In the genomic region with DNA sequence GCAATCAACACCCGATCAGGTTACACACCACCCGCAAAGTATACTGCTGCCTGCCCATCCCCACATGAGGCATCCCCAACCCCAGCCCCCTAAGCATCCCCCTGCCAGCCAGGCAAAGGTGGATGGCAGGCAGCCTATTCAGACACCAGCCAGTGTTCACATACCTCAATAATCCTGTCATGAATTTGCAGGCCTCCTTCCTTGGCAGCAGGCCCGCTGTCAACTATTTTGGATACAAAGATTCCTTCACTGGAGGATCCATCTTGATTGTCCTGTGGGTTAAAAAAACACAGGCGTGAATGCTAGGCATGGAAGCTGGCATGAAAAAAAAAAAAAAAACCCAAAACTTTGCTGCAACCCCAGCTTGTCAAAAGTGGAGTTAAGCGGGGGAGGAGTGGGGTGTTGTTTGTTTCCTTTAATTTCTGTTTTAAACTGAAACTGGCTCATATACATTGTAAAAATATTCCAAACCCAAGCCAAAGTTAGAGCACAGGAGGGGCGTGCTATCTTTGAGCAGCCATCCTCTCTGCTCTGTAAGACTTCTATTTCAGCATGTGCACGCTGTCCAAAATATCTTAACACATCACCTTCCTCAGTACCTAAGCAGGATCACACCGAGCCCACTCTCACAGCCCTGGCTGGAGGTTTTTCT, we compare ENCODE assay signal across 9 mouse cellular contexts. TPM values are rescaled to one million over a fixed set of nuclear protein-coding genes. Genes with fewer than 3 reads are reported as not detected.
A peak's percentile ranks its signal among the peaks of the same experiment; 100 is the strongest.
DNase-seq lines count a peak whose midpoint lies in the region; ATAC-seq and TF ChIP-seq lines count a peak whose summit lies in the region.
"Had no signal": no experiment of that assay in that cellular context is flagged by ENCODE, and none has a peak within 500 bp of the region (broad histone marks: within the 10 kb centered on the region; RNA-seq: fewer than 3 reads in every experiment).

No protein-coding gene starts in this region.

- no peak overlapping the region for H3K9ac ChIP-seq in forebrain, embryonic 11.5 days (ENCODE audit: low read length)
- H3K9ac ChIP-seq in midbrain, embryonic 16.5 days (ENCODE audit: low read depth, low read length): no peak overlapping the region
- H3K9ac ChIP-seq in kidney, embryonic 16.5 days (replicated peaks; ENCODE audit: low read length): no peak overlapping the region

- H3K36me3 ChIP-seq in forebrain, embryonic 11.5 days (ENCODE audit: control insufficient read depth, insufficient read depth, low read length): no peaks in the 10 kb centered on the region
- H3K36me3 ChIP-seq in forebrain, embryonic 10.5 days (replicated peaks): no peaks in the 10 kb centered on the region
- H3K36me3 ChIP-seq in midbrain, embryonic 16.5 days (ENCODE audit: control insufficient read depth, insufficient read depth, low read length): no peaks in the 10 kb centered on the region
- no peaks in the 10 kb centered on the region for H3K36me3 ChIP-seq in kidney, embryonic 16.5 days (ENCODE audit: insufficient read depth, low read length)

- intact Hi-C loops in heart, postnatal 36 days (cut with DNase I): no loop called here

- TF ChIP-seq CTCF in embryonic fibroblast, embryonic 13.5 days (IDR thresholded peaks at IDR 0.05; ENCODE audit: borderline replicate concordance, insufficient read depth, low read length): no peak

- no peak overlapping the region for H3K4me2 ChIP-seq in forebrain, embryonic 11.5 days (ENCODE audit: low read depth, low read length, severe bottlenecking)
- H3K4me2 ChIP-seq in midbrain, embryonic 16.5 days (ENCODE audit: low read length): peak overlapping the region; percentile 6; the same call in 1 of the 2 replicates
- H3K4me2 ChIP-seq in kidney, embryonic 16.5 days (replicated peaks; ENCODE audit: low read depth, low read length): no peak overlapping the region

- ATAC-seq in forebrain, embryonic 11.5 days (replicated peaks; ENCODE audit: low FRiP score): peak; percentile 53
- ATAC-seq in midbrain, embryonic 16.5 days: peak; percentile 56; the same call in 1 of the 2 replicates
- no peak for ATAC-seq in kidney, embryonic 16.5 days (ENCODE audit: low FRiP score, low TSS enrichment)

- no peaks in the 10 kb centered on the region for H3K9me3 ChIP-seq in forebrain, embryonic 11.5 days (ENCODE audit: control insufficient read depth, low read length)
- no peaks in the 10 kb centered on the region for H3K9me3 ChIP-seq in forebrain, embryonic 10.5 days
- H3K9me3 ChIP-seq in midbrain, embryonic 16.5 days (replicated peaks; ENCODE audit: control insufficient read depth, low read length, poor library complexity, severe bottlenecking): no peaks in the 10 kb centered on the region
- no peaks in the 10 kb centered on the region for H3K9me3 ChIP-seq in kidney, embryonic 16.5 days (ENCODE audit: low read length)

- H3K4me1 ChIP-seq in forebrain, embryonic 11.5 days (replicated peaks; ENCODE audit: control insufficient read depth, insufficient read depth, low read length): peaks cover 7% of the 10 kb centered on the region; the same call in 1 of the 2 replicates
- H3K4me1 ChIP-seq in forebrain, embryonic 10.5 days: peaks cover 38% of the 10 kb centered on the region
- H3K4me1 ChIP-seq in embryonic fibroblast, embryonic 13.5 days (ENCODE audit: control insufficient read depth, insufficient read depth, low read length): peaks cover 25% of the 10 kb centered on the region
- H3K4me1 ChIP-seq in midbrain, embryonic 16.5 days (ENCODE audit: control insufficient read depth, insufficient read depth, low read length): peaks cover 8% of the 10 kb centered on the region
- peaks cover 27% of the 10 kb centered on the region for H3K4me1 ChIP-seq in kidney, embryonic 16.5 days (ENCODE audit: insufficient read depth, low read length)

- no peak for TF ChIP-seq POLR2A in embryonic fibroblast, embryonic 13.5 days (IDR thresholded peaks at IDR 0.05; ENCODE audit: low read depth, low read length)

- H3K27me3 ChIP-seq in forebrain, embryonic 11.5 days (ENCODE audit: control insufficient read depth, insufficient read depth, low read length): no peaks in the 10 kb centered on the region
- no peaks in the 10 kb centered on the region for H3K27me3 ChIP-seq in forebrain, embryonic 10.5 days (ENCODE audit: poor library complexity, severe bottlenecking)
- H3K27me3 ChIP-seq in midbrain, embryonic 16.5 days (ENCODE audit: control insufficient read depth, insufficient read depth, low read depth, low read length): no peaks in the 10 kb centered on the region
- no peaks in the 10 kb centered on the region for H3K27me3 ChIP-seq in kidney, embryonic 16.5 days (ENCODE audit: insufficient read depth, low read length)

- DNase-seq in forebrain, embryonic 11.5 days (ENCODE audit: low spot score): no peak
- DNase-seq in forebrain, embryonic 10.5 days (ENCODE audit: extremely low spot score, low spot score): no peak
- peak; percentile 53 to 61 for DNase-seq in heart, postnatal 36 days
- DNase-seq in adrenal gland, postnatal 36 days: no peak
- DNase-seq in c-Kit-positive CD71-positive TER-119-positive erythroid progenitor cells, embryonic 14.5 days (ENCODE audit: low spot score): no peak

- WGBS in forebrain, embryonic 11.5 days: 47% methylated on average over 8 of the region's 8 CpGs
- 65% methylated on average over 8 of the region's 8 CpGs for WGBS in forebrain, embryonic 10.5 days
- 46% methylated on average over 8 of the region's 8 CpGs for WGBS in midbrain, embryonic 16.5 days
- WGBS in kidney, embryonic 16.5 days: 52% methylated on average over 8 of the region's 8 CpGs

- H3K4me3 ChIP-seq in forebrain, embryonic 11.5 days (ENCODE audit: low read depth, low read length): no peak overlapping the region
- H3K4me3 ChIP-seq in forebrain, embryonic 10.5 days: no peak overlapping the region
- H3K4me3 ChIP-seq in embryonic fibroblast, embryonic 13.5 days (ENCODE audit: insufficient read depth, low read length): no peak overlapping the region
- H3K4me3 ChIP-seq in midbrain, embryonic 16.5 days (ENCODE audit: low read depth, low read length): no peak overlapping the region
- H3K4me3 ChIP-seq in kidney, embryonic 16.5 days (ENCODE audit: low read length): no peak overlapping the region

- no peak overlapping the region for H3K27ac ChIP-seq in forebrain, embryonic 11.5 days (ENCODE audit: low read depth, low read length)
- no peak overlapping the region for H3K27ac ChIP-seq in forebrain, embryonic 10.5 days
- H3K27ac ChIP-seq in embryonic fibroblast, embryonic 13.5 days (ENCODE audit: insufficient read depth, low read length): peak overlapping the region; percentile 85
- no peak overlapping the region for H3K27ac ChIP-seq in midbrain, embryonic 16.5 days (ENCODE audit: low read length)
- H3K27ac ChIP-seq in kidney, embryonic 16.5 days (ENCODE audit: low read length): no peak overlapping the region

RNA-seq across cellular contexts. Expression of gene Pdzrn3, which starts 23.3 kb away (rescaled TPM):
- polyA plus RNA-seq in forebrain, embryonic 11.5 days (2014; fragmentation: Nextera tagmentation; extraction: Ambion mirVana): 6.0 and 6.4 TPM in 2 replicates
- 3.7 and 4.6 TPM in 2 replicates for polyA plus RNA-seq in forebrain, embryonic 10.5 days (2016; fragmentation: Nextera tagmentation; extraction: Ambion mirVana)
- polyA plus RNA-seq in embryonic fibroblast, embryonic 13.5 days (2011; ENCODE audit: insufficient read length, low read depth, missing spikeins): 65.4 and 67.9 TPM in 2 replicates
- 10 to 100 TPM; 28.6 to 40.4 TPM for total RNA-seq in heart, postnatal 36 days (2021)
- polyA plus RNA-seq in midbrain, embryonic 16.5 days (2015; fragmentation: Nextera tagmentation; extraction: Ambion mirVana): 20.3 and 25.9 TPM in 2 replicates
- 10 to 100 TPM; 19.1 to 25.7 TPM for total RNA-seq in adrenal gland, postnatal 36 days (2021)
- 8.6 and 8.7 TPM in 2 replicates for polyA plus RNA-seq in kidney, embryonic 16.5 days (2015; fragmentation: Nextera tagmentation; extraction: Ambion mirVana)
- total RNA-seq: hematopoietic stem cell, adult 5-6 weeks had no signal

Comparison
In these comparisons a context has a peak if more than half of its experiments do, and no peak if none do; other contexts are left out.
1. DNase-seq: peak in heart, postnatal 36 days (2 of 2); none in forebrain, embryonic 11.5 days (single experiment), forebrain, embryonic 10.5 days (single experiment), adrenal gland, postnatal 36 days (0 of 2) and c-Kit-positive CD71-positive TER-119-positive erythroid progenitor cells, embryonic 14.5 days (single experiment).